Mouse (Mus musculus) midbrain, embryonic 15.5 days (tissue): ENCODE results near the gene Gm960. TPM values are rescaled to one million over a fixed set of nuclear protein-coding genes. Genes with fewer than 3 reads are reported as not detected.
A peak's percentile ranks its signal among the peaks of the same experiment; 100 is the strongest.

ENCODE experiments used
- ATAC-seq: fragments of 200-750 bp; cut with Nextera tagmentation; replicated peaks from 2 replicates; pipeline ENCODE4 v1.8.0; 2017; ENCODE audit warnings: moderate TSS enrichment
- H3K27ac ChIP-seq: fragments of 300-500 bp; sonication (generic); 2 replicates; pipeline ENCODE4 v1.5.1; 2015; ENCODE audit warnings: mild to moderate bottlenecking, inconsistent platforms
- H3K27me3 ChIP-seq: fragments of 300-500 bp; sonication (generic); replicated peaks from 2 replicates; pipeline ENCODE4 v1.6.1; 2015; ENCODE audit warnings: inconsistent platforms
- H3K36me3 ChIP-seq: fragments of 300-500 bp; sonication (generic); replicated peaks from 2 replicates; pipeline ENCODE4 v1.6.1; 2015; ENCODE audit warnings: inconsistent platforms
- H3K4me1 ChIP-seq: fragments of 300-500 bp; sonication (generic); 2 replicates; pipeline ENCODE4 v1.6.1; 2015; ENCODE audit warnings: inconsistent platforms
- H3K4me2 ChIP-seq: fragments of 300-500 bp; sonication (generic); 2 replicates; pipeline ENCODE4 v1.6.1; 2015; ENCODE audit warnings: inconsistent platforms, mild to moderate bottlenecking, moderate library complexity
- H3K4me3 ChIP-seq: fragments of 300-500 bp; sonication (generic); 2 replicates; pipeline ENCODE4 v1.5.1; 2015; ENCODE audit warnings: mild to moderate bottlenecking, inconsistent platforms
- H3K9ac ChIP-seq: fragments of 300-500 bp; sonication (generic); 2 replicates; pipeline ENCODE4 v1.6.1; 2015; ENCODE audit warnings: mild to moderate bottlenecking, inconsistent platforms
- H3K9me3 ChIP-seq: fragments of 300-500 bp; sonication (generic); 2 replicates; pipeline ENCODE4 v1.6.1; 2016; ENCODE audit warnings: inconsistent platforms
- WGBS: fragments of 180-500 bp; shearing (Covaris S2); methylation state at CpG from one replicate; pipeline ENCODE4 v1.1.7; 2015; ENCODE audit warnings: mixed read lengths; 5-methylcytosine and 5-hydroxymethylcytosine counted together
- polyA plus RNA-seq: library from polyadenylated mRNA; unstranded; fragments of >200 nt; fragmentation: Nextera tagmentation; extraction: Ambion mirVana; gene quantifications from 2 replicates; pipeline ENCODE4 v1.2.1, GENCODE M21; 2015

The Gm960 gene
- polyA plus RNA-seq, result 5.6 and 7.7 TPM in 2 replicates

DNA sequence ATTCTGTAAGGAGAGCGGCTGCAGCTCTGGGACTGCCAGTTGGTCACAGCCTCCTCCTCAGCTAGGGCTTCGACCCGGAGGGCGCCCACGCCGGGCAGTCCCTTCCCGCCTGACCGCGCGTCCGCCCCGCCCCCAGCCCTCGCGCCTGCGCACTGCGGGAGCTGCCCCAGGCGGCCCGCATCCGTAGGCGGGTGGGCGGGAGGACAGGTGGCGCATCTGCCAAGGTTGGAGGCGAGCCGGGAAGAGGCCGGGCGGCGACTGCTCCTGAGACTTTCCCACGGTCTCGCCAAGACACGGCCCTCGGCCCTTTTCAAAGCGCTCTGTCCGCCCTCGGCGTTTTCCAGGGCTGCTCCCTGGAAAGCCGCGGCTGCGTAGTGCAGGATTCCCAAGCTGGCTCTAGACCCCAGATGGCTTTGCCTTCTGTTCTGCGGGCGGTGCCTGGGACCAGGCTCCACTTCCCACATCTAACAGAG is at the start of gene Gm960:
Gene Gm960, minus strand, starts transcription at position 464 of the 473 bp plus-strand sequence.
- under 1% methylated on average over 40 of the region's 40 CpGs for WGBS
- Histone ChIP-seq H3K4me3 (peak within 1 kb of the TSS; percentile 61), H3K9ac (peak within 1 kb of the TSS; percentile 69)

GRCm38 (mm10) chr19:4747631-4748312 is 49.3 kb upstream of the Gm960 start:
- Histone ChIP-seq H3K9ac (no peak overlapping the region), H3K4me1 (no peaks in the 10 kb centered on the region), H3K4me3 (no peak overlapping the region), H3K4me2 (no peak overlapping the region), H3K27ac (no peak overlapping the region), H3K27me3 (no peaks in the 10 kb centered on the region), H3K9me3 (no peaks in the 10 kb centered on the region), H3K36me3 (peaks cover 85% of the 10 kb centered on the region)
- 94% methylated on average over 9 of the region's 9 CpGs for WGBS
- ATAC-seq, result no peak

More for the DNA sequence above, at the start of gene Gm960:
- Histone ChIP-seq H3K9me3 (no peaks in the 10 kb centered on the region), H3K36me3 (no peaks in the 10 kb centered on the region), H3K27me3 (peaks cover 16% of the 10 kb centered on the region; the same call in 1 of the 2 replicates), H3K4me1 (peaks cover 11% of the 10 kb centered on the region), H3K4me2 (peak within 1 kb of the TSS; percentile 85), H3K27ac (peak within 1 kb of the TSS; percentile 80)
- ATAC-seq, result peak; percentile 84

DNA sequence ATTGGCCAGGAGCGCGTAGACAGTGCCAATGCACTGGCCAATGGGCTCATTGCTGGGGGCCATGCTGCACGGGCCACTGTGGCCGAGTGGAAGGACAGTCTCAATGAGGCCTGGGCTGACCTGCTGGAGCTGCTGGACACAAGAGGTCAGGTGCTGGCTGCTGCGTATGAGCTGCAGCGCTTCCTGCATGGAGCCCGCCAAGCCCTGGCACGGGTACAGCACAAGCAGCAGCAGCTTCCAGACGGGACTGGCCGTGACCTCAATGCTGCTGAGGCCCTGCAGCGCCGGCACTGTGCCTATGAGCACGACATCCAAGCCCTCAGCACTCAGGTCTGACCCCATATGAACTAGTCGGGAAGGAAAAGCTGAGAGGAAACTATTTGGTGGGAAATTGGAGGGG is 48.1 kb upstream of the Gm960 start:
- WGBS, result 89% methylated on average over 14 of the region's 14 CpGs

GRCm38 (mm10) chr19:4745681-4746080 is 47.2 kb upstream of the Gm960 start:
- H3K4me1 ChIP-seq, result no peaks in the 10 kb centered on the region
- H3K27me3 ChIP-seq, result no peaks in the 10 kb centered on the region
- H3K4me3 ChIP-seq, result no peak overlapping the region
- H3K4me2 ChIP-seq, result no peak overlapping the region
- no peak overlapping the region for H3K9ac ChIP-seq
- no peak for ATAC-seq
- WGBS, result 92% methylated on average over 10 of the region's 10 CpGs
- no peaks in the 10 kb centered on the region for H3K9me3 ChIP-seq
- H3K36me3 ChIP-seq, result peaks cover 87% of the 10 kb centered on the region
- H3K27ac ChIP-seq, result no peak overlapping the region

More for the DNA sequence above, 48.1 kb upstream of the Gm960 start:
- Histone ChIP-seq H3K4me3 (no peak overlapping the region), H3K27me3 (no peaks in the 10 kb centered on the region), H3K36me3 (peaks cover 88% of the 10 kb centered on the region), H3K27ac (no peak overlapping the region), H3K4me1 (no peaks in the 10 kb centered on the region), H3K9me3 (no peaks in the 10 kb centered on the region), H3K9ac (no peak overlapping the region), H3K4me2 (no peak overlapping the region)
- no peak for ATAC-seq

GRCm38 (mm10) chr19:4745057-4745456 is 46.6 kb upstream of the Gm960 start:
- peaks cover 87% of the 10 kb centered on the region for H3K36me3 ChIP-seq
- H3K4me2 ChIP-seq, result no peak overlapping the region
- no peak for ATAC-seq
- H3K27me3 ChIP-seq, result no peaks in the 10 kb centered on the region
- H3K9me3 ChIP-seq, result no peaks in the 10 kb centered on the region
- H3K4me3 ChIP-seq, result no peak overlapping the region
- no peak overlapping the region for H3K27ac ChIP-seq
- H3K9ac ChIP-seq, result no peak overlapping the region
- WGBS, result 71% methylated on average over 9 of the region's 9 CpGs
- H3K4me1 ChIP-seq, result no peaks in the 10 kb centered on the region

- no peak overlapping the region for H3K4me3 ChIP-seq
- no peak overlapping the region for H3K9ac ChIP-seq
- no peak for ATAC-seq
- no peaks in the 10 kb centered on the region for H3K4me1 ChIP-seq
- H3K36me3 ChIP-seq, result peaks cover 87% of the 10 kb centered on the region
- no peak overlapping the region for H3K27ac ChIP-seq
- H3K9me3 ChIP-seq, result no peaks in the 10 kb centered on the region
- no peak overlapping the region for H3K4me2 ChIP-seq
- no peaks in the 10 kb centered on the region for H3K27me3 ChIP-seq
- 81% methylated on average over 14 of the region's 14 CpGs for WGBS
Observed at GRCm38 (mm10) chr19:4744026-4744425, 45.6 kb upstream of the Gm960 start.

DNA sequence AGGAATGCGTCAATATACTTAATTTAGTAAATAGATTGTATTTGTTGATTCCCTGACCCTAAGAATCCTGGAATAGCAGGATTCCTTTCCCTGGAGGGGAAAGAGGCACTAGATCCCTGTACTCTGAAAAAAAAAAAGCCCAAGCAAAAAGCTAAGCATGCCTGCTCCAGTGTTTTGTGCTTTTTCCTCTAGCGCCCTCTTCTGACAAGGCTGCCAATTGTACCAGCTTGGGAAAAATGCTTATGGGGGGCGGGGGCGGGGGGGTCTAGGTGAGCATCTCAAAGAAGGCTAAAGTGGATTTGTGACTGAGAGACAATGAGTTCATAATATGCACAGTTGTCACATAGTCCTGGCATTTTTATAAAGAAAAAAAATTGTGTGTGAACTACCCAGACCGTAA is 45.1 kb upstream of the Gm960 start:
- Histone ChIP-seq H3K27ac (no peak overlapping the region), H3K4me2 (no peak overlapping the region), H3K36me3 (peaks cover 84% of the 10 kb centered on the region), H3K9ac (no peak overlapping the region), H3K4me3 (no peak overlapping the region), H3K9me3 (no peaks in the 10 kb centered on the region), H3K27me3 (no peaks in the 10 kb centered on the region), H3K4me1 (no peaks in the 10 kb centered on the region)
- 37% methylated on average over 5 of the region's 5 CpGs for WGBS
- no peak for ATAC-seq

GRCm38 (mm10) chr19:4742229-4742628 is 43.8 kb upstream of the Gm960 start:
- no peak for ATAC-seq
- WGBS, result 92% methylated on average over 6 of the region's 6 CpGs
- Histone ChIP-seq H3K9me3 (no peaks in the 10 kb centered on the region), H3K4me1 (no peaks in the 10 kb centered on the region), H3K36me3 (peaks cover 85% of the 10 kb centered on the region), H3K4me2 (no peak overlapping the region), H3K27ac (no peak overlapping the region), H3K27me3 (no peaks in the 10 kb centered on the region), H3K9ac (no peak overlapping the region), H3K4me3 (no peak overlapping the region)

DNA sequence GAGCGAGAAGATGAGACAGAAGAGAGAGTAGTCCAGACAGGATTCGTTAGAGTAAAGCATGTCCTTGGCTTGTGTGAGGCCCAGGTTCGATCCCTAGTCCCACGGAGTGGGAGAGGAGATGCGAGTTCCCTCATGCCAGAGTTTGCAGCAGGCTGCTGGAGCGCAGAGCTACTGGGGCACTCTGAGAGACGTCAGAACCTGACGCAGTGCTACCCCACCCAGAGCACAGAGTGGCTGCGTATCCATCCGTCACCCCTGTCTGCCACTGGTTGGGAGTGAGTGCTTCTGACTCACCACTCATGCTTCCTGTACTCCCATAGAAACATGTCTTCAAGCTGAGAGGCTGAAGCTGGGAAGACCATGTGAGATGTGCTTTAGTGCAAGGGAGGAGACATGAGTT is 43.0 kb upstream of the Gm960 start:
- Histone ChIP-seq H3K4me1 (no peaks in the 10 kb centered on the region), H3K9ac (no peak overlapping the region), H3K4me2 (no peak overlapping the region), H3K36me3 (peaks cover 83% of the 10 kb centered on the region), H3K4me3 (no peak overlapping the region), H3K27ac (no peak overlapping the region), H3K9me3 (no peaks in the 10 kb centered on the region), H3K27me3 (no peaks in the 10 kb centered on the region)
- WGBS, result 86% methylated on average over 10 of the region's 10 CpGs
- no peak for ATAC-seq

DNA sequence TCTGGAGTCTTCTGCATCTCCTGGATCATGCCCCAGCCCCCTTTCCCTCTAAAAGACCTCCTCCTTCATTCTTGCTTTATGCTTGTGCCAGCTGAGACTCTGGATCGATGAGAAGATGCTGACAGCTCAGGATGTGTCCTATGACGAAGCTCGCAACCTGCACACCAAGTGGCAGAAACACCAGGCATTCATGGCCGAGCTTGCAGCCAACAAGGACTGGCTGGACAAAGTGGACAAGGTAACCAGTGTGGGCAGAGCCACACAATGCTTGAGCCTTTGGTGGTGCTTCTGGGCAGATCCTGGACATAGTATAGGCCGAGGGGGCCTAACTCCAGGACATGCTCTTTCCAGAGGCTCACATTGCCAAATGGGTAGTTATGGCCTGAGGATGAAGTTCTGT is 41.3 kb upstream of the Gm960 start:
- no peaks in the 10 kb centered on the region for H3K9me3 ChIP-seq
- H3K4me3 ChIP-seq, result no peak overlapping the region
- H3K9ac ChIP-seq, result no peak overlapping the region
- no peaks in the 10 kb centered on the region for H3K4me1 ChIP-seq
- ATAC-seq, result no peak
- no peak overlapping the region for H3K4me2 ChIP-seq
- WGBS, result 93% methylated on average over 5 of the region's 5 CpGs
- peaks cover 80% of the 10 kb centered on the region for H3K36me3 ChIP-seq
- no peaks in the 10 kb centered on the region for H3K27me3 ChIP-seq
- H3K27ac ChIP-seq, result no peak overlapping the region

GRCm38 (mm10) chr19:4739053-4739452 is 40.6 kb upstream of the Gm960 start:
- Histone ChIP-seq H3K4me1 (no peaks in the 10 kb centered on the region), H3K36me3 (peaks cover 79% of the 10 kb centered on the region), H3K9ac (no peak overlapping the region), H3K27ac (no peak overlapping the region), H3K4me2 (no peak overlapping the region), H3K9me3 (no peaks in the 10 kb centered on the region), H3K27me3 (no peaks in the 10 kb centered on the region), H3K4me3 (no peak overlapping the region)
- ATAC-seq, result no peak
- 91% methylated on average over 11 of the region's 11 CpGs for whole genome bisulfite sequencing

GRCm38 (mm10) chr19:4737866-4738265 is 39.4 kb upstream of the Gm960 start:
- Histone ChIP-seq H3K27ac (no peak overlapping the region), H3K4me1 (no peaks in the 10 kb centered on the region), H3K4me3 (no peak overlapping the region), H3K4me2 (no peak overlapping the region), H3K27me3 (no peaks in the 10 kb centered on the region), H3K9ac (no peak overlapping the region), H3K9me3 (no peaks in the 10 kb centered on the region), H3K36me3 (peaks cover 80% of the 10 kb centered on the region)
- no peak for ATAC-seq
- 88% methylated on average over 13 of the region's 13 CpGs for WGBS

DNA sequence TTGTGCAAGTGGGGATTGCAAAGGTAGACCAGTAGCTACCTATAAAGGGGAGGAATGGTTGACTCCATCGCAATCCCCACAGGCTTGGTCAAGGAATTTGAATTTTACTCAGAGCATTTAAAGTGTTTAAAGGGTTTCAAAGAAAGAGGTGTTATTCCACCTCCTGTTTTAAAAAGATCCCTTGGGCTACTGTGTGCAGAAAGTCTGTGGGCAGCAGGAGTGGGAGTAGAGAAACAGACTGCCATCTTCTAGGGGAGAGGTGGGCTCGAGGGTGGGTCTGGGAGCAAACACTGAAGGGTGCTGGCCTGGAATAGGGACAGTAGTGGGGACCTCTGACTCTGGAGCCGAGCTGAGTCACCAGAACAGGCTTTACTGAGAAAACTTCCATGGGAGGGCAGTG is 34.6 kb upstream of the Gm960 start:
- Histone ChIP-seq H3K27me3 (no peaks in the 10 kb centered on the region), H3K4me3 (no peak overlapping the region), H3K27ac (no peak overlapping the region), H3K9me3 (no peaks in the 10 kb centered on the region), H3K36me3 (peaks cover 68% of the 10 kb centered on the region), H3K4me1 (no peaks in the 10 kb centered on the region), H3K9ac (no peak overlapping the region), H3K4me2 (no peak overlapping the region)
- no peak for ATAC-seq
- 85% methylated on average over 3 of the region's 3 CpGs for WGBS
